Mouse (Mus musculus): Measurements from ENCODE around the gene Ppp1r12b.

GRCm38 (mm10) chr1:134815748-134816147 is 140.0 kb downstream of the Ppp1r12b start:
- TF ChIP-seq POLR2A (IDR thresholded peaks at IDR 0.05; ENCODE audit: insufficient read length, low read depth), result no peak
- TF ChIP-seq CEBPB (IDR thresholded peaks at IDR 0.05; ENCODE audit: insufficient read depth, poor library complexity, severe bottlenecking), result no peak
- no peak for TF ChIP-seq POLR2AphosphoS2 (IDR thresholded peaks at IDR 0.05; ENCODE audit: insufficient read length, low read depth)
- no peak for TF ChIP-seq SRF (IDR thresholded peaks at IDR 0.05; ENCODE audit: control insufficient read depth, insufficient read length, low read depth)
- no peak for TF ChIP-seq REST (IDR thresholded peaks at IDR 0.05; ENCODE audit: insufficient read depth, insufficient read length)
- no peak for TF ChIP-seq USF1 (IDR thresholded peaks at IDR 0.05; ENCODE audit: low read depth)
- no peak for TF ChIP-seq E2F4 (IDR thresholded peaks at IDR 0.05; ENCODE audit: insufficient read depth)
- no peak for TF ChIP-seq MAX (IDR thresholded peaks at IDR 0.05; ENCODE audit: low read depth)
